Comparison of ENCODE assay signal across 9 mouse cellular contexts in genomic region chr12:90566349-90566748, GRCm38 (mm10).
A peak's percentile ranks its signal among the peaks of the same experiment; 100 is the strongest.
DNase-seq lines count a peak whose midpoint lies in the region; ATAC-seq and TF ChIP-seq lines count a peak whose summit lies in the region.
"Had no signal": no experiment of that assay in that cellular context is flagged by ENCODE, and none has a peak within 500 bp of the region (broad histone marks: within the 10 kb centered on the region; RNA-seq: fewer than 3 reads in every experiment).

No protein-coding gene starts in this region.

- no peaks in the 10 kb centered on the region for H3K9me3 ChIP-seq in forebrain, embryonic 13.5 days (replicated peaks)
- H3K9me3 ChIP-seq in forebrain, embryonic 12.5 days: no peaks in the 10 kb centered on the region
- H3K9me3 ChIP-seq in neural tube, embryonic 14.5 days (ENCODE audit: control insufficient read depth, low read length): no peaks in the 10 kb centered on the region
- no peaks in the 10 kb centered on the region for H3K9me3 ChIP-seq in embryonic facial prominence, embryonic 14.5 days (ENCODE audit: control insufficient read depth, low read length)
- H3K9me3 ChIP-seq: midbrain, embryonic 12.5 days had no signal

- 86% methylated on average over 6 of the region's 6 CpGs for WGBS in forebrain, embryonic 13.5 days
- 82% methylated on average over 6 of the region's 6 CpGs for WGBS in forebrain, embryonic 12.5 days
- WGBS in neural tube, embryonic 14.5 days: 92% methylated on average over 6 of the region's 6 CpGs
- 81% methylated on average over 6 of the region's 6 CpGs for WGBS in embryonic facial prominence, embryonic 14.5 days

- no peak for DNase-seq in neural tube, embryonic 10.5 days (ENCODE audit: extremely low spot score, low spot score)
- DNase-seq in embryonic facial prominence, embryonic 14.5 days (ENCODE audit: low spot score): peak; percentile 69
- DNase-seq in layer of hippocampus, adult 2 months (ENCODE audit: low spot score in 2 of 2): peak; percentile 56 to 58
- peak; percentile 11 for DNase-seq in retina, adult 2 months (ENCODE audit: low read depth, low spot score)
- DNase-seq in thymus, postnatal 10 days (ENCODE audit: low spot score in 2 of 2): no peak

- no peaks in the 10 kb centered on the region for H3K36me3 ChIP-seq in forebrain, embryonic 13.5 days (ENCODE audit: poor library complexity, severe bottlenecking)
- no peaks in the 10 kb centered on the region for H3K36me3 ChIP-seq in forebrain, embryonic 12.5 days (replicated peaks)
- no peaks in the 10 kb centered on the region for H3K36me3 ChIP-seq in neural tube, embryonic 14.5 days (ENCODE audit: control insufficient read depth, insufficient read depth, low read length)
- no peaks in the 10 kb centered on the region for H3K36me3 ChIP-seq in embryonic facial prominence, embryonic 14.5 days (ENCODE audit: control insufficient read depth, insufficient read depth, low read length)
- H3K36me3 ChIP-seq: midbrain, embryonic 12.5 days had no signal

- no peaks in the 10 kb centered on the region for H3K4me1 ChIP-seq in forebrain, embryonic 13.5 days
- H3K4me1 ChIP-seq in forebrain, embryonic 12.5 days: no peaks in the 10 kb centered on the region
- no peaks in the 10 kb centered on the region for H3K4me1 ChIP-seq in neural tube, embryonic 14.5 days (ENCODE audit: control insufficient read depth, insufficient read depth, low read length)
- no peaks in the 10 kb centered on the region for H3K4me1 ChIP-seq in embryonic facial prominence, embryonic 14.5 days (ENCODE audit: control insufficient read depth, insufficient read depth, low read length)
- H3K4me1 ChIP-seq: midbrain, embryonic 12.5 days had no signal

- no peak overlapping the region for H3K4me3 ChIP-seq in forebrain, embryonic 13.5 days
- H3K4me3 ChIP-seq in forebrain, embryonic 12.5 days (replicated peaks): no peak overlapping the region
- H3K4me3 ChIP-seq in neural tube, embryonic 14.5 days (ENCODE audit: low read depth, low read length): no peak overlapping the region
- H3K4me3 ChIP-seq in embryonic facial prominence, embryonic 14.5 days (ENCODE audit: low read depth, low read length): no peak overlapping the region
- no peak overlapping the region for H3K4me3 ChIP-seq in layer of hippocampus, adult 2 months
- H3K4me3 ChIP-seq: midbrain, embryonic 12.5 days had no signal

- H3K27ac ChIP-seq in forebrain, embryonic 13.5 days: no peak overlapping the region
- no peak overlapping the region for H3K27ac ChIP-seq in forebrain, embryonic 12.5 days
- H3K27ac ChIP-seq in neural tube, embryonic 14.5 days (ENCODE audit: low read depth, low read length): no peak overlapping the region
- no peak overlapping the region for H3K27ac ChIP-seq in embryonic facial prominence, embryonic 14.5 days (replicated peaks; ENCODE audit: low read depth, low read length)
- H3K27ac ChIP-seq in layer of hippocampus, adult 2 months: no peak overlapping the region
- H3K27ac ChIP-seq: midbrain, embryonic 12.5 days had no signal

- H3K4me2 ChIP-seq in forebrain, embryonic 13.5 days: no peak overlapping the region
- H3K4me2 ChIP-seq in forebrain, embryonic 12.5 days: no peak overlapping the region
- H3K4me2 ChIP-seq in neural tube, embryonic 14.5 days (ENCODE audit: low read depth, low read length): no peak overlapping the region
- H3K4me2 ChIP-seq in embryonic facial prominence, embryonic 14.5 days (ENCODE audit: low read depth, low read length): no peak overlapping the region
- H3K4me2 ChIP-seq: midbrain, embryonic 12.5 days had no signal

- H3K9ac ChIP-seq in forebrain, embryonic 13.5 days: no peak overlapping the region
- H3K9ac ChIP-seq in forebrain, embryonic 12.5 days: no peak overlapping the region
- no peak overlapping the region for H3K9ac ChIP-seq in neural tube, embryonic 14.5 days (replicated peaks; ENCODE audit: low read depth, low read length)
- H3K9ac ChIP-seq in embryonic facial prominence, embryonic 14.5 days (ENCODE audit: low read depth, low read length): no peak overlapping the region
- H3K9ac ChIP-seq: midbrain, embryonic 12.5 days had no signal

- peak; percentile 84 for TF ChIP-seq CTCF in layer of hippocampus, adult 2 months (conservative IDR thresholded peaks at IDR 0.05)

- no peaks in the 10 kb centered on the region for H3K27me3 ChIP-seq in forebrain, embryonic 13.5 days
- no peaks in the 10 kb centered on the region for H3K27me3 ChIP-seq in forebrain, embryonic 12.5 days
- no peaks in the 10 kb centered on the region for H3K27me3 ChIP-seq in neural tube, embryonic 14.5 days (ENCODE audit: control insufficient read depth, insufficient read depth, low read length)
- no peaks in the 10 kb centered on the region for H3K27me3 ChIP-seq in embryonic facial prominence, embryonic 14.5 days (replicated peaks; ENCODE audit: control insufficient read depth, insufficient read depth, low read length)
- H3K27me3 ChIP-seq: midbrain, embryonic 12.5 days had no signal

- 0 out of 2 replicates have a peak, but pooled peaks have one; percentile 41 for ATAC-seq in forebrain, embryonic 13.5 days
- no peak for ATAC-seq in forebrain, embryonic 12.5 days (ENCODE audit: low FRiP score)
- peak; percentile 44; the same call in 1 of the 2 replicates for ATAC-seq in neural tube, embryonic 14.5 days (ENCODE audit: low read depth)
- ATAC-seq in embryonic facial prominence, embryonic 14.5 days (ENCODE audit: low read depth): 0 out of 2 replicates have a peak, but pooled peaks have one; percentile 41

Comparison
In these comparisons a context has a peak if more than half of its experiments do, and no peak if none do; other contexts are left out.
1. DNase-seq: peak in embryonic facial prominence, embryonic 14.5 days (single experiment), layer of hippocampus, adult 2 months (2 of 2) and retina, adult 2 months (single experiment); none in neural tube, embryonic 10.5 days (single experiment) and thymus, postnatal 10 days (0 of 2).